Mouse (Mus musculus): ENCODE measurements around the gene Daam1. TPM values are rescaled to one million over a fixed set of nuclear protein-coding genes. Genes with fewer than 3 reads are reported as not detected.
"Not testable (repeated sequence)": the region's sequence is repeated elsewhere in the genome, so short reads cannot be mapped to it uniquely, and the experiment has no call there.

The Daam1 gene
- total RNA-seq, 2 experiments from 2014 or later, result 70.7 to 86.4 TPM

DNA sequence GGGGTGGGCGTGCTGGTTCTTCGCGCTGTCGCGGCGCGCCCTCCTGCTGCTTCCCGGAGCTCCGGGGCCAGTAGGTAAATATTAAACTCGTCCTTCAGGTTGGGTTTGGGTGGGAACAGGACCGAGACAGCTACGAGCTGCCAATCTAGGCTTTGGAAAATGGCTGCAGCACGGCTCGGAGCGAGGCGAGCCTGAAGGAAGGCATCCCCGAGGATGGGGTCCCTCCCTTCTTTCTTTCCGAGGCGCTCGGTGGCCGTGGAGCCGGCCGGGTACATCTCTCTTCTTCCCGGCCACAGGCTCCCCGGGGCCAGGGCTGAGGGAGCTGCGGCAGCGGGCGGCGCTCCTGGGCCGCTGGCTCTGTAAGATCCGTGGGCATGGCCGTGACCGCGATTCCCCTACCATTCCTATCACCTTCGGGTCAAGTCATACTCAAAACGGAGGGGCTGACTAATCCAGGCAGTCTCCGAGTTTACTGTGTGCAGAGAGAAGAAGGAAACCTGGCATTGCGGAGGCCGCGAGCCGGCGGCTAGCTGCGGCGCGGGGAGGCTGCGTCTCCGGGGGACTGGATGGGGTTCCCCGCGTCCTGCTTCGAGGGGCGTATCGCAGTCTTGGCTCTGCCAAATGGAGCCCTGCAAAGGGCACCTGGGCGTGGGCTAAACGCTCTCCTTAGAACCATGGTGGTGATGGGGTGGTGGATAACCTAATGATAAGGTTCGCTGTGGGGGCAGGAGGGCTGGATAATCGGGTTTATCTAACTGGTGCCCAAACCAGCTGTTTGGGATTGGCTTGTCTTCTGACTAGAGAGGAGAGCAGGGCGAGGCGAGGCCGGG lies 595 bp downstream of the Daam1 start:
- peak; percentile 67 to 69 for DNase-seq
- intact Hi-C loops (cut with DNase I), result loop anchor here (2.0 to 5.0 kb wide), 6 partner anchors 36 to 215 kb away; no protein-coding TSS in a partner anchor

DNA sequence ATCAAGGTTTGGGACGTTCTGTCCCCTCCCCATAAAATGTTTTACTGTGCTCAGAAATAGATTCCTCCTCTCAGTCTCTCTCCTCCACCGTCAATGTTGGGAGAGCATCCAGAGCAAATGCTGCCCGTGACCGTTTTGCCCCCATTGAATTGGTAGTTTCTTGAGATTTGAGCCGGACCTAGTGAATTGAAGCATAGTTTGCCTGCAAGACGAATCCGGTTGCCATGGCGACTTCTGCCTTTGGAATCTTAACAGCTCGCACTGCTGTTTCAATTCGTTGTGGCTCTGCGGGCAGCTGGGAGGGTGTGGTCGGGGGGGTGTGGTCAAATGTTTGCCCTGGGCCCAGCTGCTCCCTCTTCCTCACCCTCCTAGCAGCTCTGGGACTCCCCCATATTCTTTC lies 1.3 kb downstream of the Daam1 start:
- peak; percentile 75 to 77 for DNase-seq
- intact Hi-C loops (cut with DNase I), result loop anchor here (5.0 kb wide), 4 partner anchors 35 to 165 kb away; no protein-coding TSS in a partner anchor

DNA sequence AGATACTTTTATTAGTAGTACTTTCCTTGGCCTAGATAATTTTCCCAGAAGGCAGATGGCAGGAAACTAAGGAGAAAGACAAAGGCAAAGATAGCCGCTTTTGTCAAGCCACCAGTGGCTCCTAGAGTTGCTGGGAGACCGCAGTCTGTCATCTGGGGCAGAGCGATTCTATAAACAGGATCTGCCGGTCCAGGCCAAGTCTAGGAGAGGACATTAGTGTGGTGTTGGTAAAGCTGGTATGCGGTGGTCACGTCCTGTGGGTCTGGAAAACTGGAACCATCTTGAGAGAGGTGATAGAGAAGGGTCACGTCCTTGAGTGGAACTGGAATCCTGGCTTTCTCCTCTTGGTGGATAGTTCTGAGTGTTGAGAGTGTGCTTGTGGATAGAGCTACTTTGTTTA lies 3.2 kb downstream of the Daam1 start:
- intact Hi-C loops (cut with DNase I), result loop anchor here (5.0 kb wide), 4 partner anchors 33 to 163 kb away; no protein-coding TSS in a partner anchor
- DNase-seq, result peak; percentile 58 to 63

DNA sequence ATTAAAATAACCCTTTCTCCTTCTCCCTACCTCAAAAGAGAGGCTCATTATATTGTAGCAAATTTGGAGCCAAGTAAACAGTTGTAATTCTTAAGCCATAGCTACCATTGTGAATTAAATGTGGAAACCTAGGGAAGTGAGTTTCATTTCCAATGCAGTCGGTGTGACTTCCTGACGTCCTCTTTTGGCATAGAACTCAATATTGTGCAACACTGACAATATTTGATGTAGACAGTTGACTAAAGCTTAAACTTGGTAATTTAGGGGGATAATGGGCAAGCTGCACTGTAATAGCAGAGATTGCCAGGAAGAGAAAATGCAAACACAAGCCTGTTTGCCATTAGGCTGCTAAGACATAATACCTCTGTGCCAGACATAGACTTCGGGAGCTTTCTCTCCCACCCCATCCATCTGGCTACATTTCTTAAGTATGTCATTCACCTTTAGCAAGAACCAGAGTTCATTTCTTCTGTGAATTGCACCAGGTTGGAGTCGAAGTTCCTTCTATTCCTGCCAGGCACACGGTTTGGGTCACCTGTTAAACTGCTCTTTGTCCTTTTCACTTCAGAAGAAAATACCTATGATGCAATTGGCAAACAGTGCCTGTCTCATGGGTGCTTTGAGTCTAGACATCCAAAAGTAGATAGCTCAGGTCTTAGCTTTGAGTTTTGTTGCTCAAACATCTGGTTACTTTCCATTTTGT lies 5.2 kb downstream of the Daam1 start:
- no peak for DNase-seq
- intact Hi-C loops (cut with DNase I), result loop anchor here (2.0 kb wide), 1 partner anchor 19 kb away; no protein-coding TSS in a partner anchor

DNA sequence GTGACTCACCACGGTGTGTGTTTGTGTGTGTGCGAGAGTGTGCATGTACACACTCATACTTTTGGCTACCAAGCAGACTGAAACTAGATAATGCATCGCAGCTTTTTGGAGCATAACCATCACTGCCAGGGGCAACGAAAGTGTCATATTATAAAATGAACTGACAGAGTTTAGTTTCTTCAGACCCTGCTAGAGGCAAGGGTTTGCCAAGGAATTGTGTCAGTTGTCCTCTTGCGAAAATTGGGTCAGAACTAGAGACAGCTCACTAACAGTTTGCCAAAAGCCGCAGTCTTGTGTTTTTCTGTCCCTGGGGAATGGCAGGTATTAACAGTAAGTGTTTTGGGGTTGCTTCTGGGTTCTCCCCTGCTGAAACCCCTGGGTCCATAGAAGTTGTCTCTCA lies 5.9 kb downstream of the Daam1 start:
- intact Hi-C loops (cut with DNase I), result loop anchor here (2.0 kb wide), 1 partner anchor 18 kb away; no protein-coding TSS in a partner anchor
- DNase-seq, result no peak

DNA sequence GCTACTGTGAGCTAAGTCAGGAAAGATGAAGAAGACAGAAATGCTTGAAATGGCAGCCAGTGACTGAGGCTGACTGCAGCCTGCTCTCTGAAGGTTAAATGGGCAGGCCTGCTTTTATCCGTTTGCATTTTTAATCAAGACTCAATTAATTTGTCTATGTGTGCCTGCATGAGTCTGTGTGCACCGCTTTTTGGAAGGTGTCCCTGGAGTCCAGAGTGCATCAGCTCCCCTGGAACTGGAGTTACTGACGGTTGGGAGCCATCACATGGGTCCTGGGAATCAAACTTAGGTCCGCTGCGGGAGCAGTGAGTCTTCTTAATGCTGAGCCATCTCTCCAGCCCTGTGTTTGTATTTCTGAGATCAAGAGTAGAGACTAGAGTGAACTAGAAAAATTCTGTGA lies 6.7 kb downstream of the Daam1 start:
- no peak for DNase-seq
- intact Hi-C loops (cut with DNase I), result loop anchor here (2.0 kb wide), 1 partner anchor 17 kb away; no protein-coding TSS in a partner anchor

DNA sequence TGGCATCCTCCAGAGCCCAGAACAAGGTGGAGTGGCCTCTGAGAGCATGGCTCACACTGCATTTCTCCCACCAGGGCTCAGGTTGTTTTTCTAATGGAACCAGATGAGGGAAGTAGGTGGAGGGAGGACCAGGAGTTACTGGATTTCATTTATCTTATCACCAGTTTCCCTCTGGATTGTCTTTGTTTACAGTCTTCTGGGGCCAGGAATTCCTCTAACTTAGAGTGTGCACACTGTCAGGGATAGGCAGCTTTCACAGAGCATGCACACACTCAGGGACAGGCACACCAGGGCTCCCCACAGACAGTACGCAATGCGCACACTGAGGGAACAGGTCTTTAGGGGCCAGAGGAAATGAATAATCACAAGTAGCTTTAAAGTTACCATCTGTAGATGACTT lies 7.4 kb downstream of the Daam1 start:
- intact Hi-C loops (cut with DNase I), result no loop called here
- DNase-seq, result no peak

DNA sequence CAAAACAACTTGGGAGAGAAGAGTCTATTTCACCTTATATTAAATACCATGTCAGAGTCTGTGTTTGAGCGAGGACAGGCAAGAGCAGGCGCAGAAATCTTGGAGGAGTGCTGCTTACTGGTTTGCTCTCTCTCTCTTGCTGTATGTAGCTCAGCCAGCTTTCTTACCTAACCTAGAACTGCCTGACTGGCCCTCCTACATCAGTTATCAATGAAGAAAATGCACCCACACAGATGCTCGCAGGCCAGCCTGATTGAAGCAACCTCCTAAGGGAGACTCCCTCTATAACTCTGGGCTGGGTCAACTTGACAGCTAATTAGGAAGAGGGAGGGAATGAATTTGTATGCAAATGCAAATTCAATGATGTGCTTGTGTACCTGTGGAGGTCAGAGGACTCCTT lies 8.8 kb downstream of the Daam1 start:
- no peak for DNase-seq
- intact Hi-C loops (cut with DNase I), result no loop called here

DNA sequence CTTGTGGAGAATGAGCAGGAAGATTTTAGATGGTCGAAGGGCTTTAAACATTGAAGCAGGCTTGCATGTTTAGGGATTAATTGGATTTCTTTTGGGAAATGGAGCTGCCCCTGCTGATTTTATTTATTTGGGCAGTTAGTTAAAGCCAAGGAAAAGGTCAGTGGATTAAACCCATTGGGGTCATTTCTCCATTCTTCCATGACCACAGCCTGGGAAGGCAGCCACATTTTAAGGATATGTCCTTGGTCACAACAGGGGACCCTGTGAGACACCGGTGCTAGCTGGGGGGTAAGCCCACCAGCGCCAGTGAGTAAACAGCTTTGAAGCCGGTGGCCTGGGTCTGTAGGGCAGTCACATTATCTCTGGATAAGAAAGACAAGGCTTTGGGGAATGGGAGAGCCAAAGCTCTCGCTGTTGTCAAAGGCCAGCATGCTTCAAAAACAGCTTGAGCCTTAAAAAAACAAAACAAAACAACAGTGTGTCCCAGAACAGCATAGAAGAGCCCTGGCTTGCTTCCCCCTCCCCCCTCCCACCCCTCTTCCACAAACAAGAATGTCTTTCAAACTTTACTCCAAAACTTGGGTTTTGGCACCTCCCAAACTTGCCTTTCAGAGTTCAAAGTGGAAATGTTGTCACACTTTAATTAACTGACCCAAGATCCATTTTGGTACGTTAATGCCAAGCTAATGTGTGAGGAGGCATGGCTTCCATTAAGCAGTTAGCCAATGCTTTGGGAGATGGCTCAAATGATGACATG lies 9.7 kb downstream of the Daam1 start:
- no peak for DNase-seq
- intact Hi-C loops (cut with DNase I), result no loop called here

DNA sequence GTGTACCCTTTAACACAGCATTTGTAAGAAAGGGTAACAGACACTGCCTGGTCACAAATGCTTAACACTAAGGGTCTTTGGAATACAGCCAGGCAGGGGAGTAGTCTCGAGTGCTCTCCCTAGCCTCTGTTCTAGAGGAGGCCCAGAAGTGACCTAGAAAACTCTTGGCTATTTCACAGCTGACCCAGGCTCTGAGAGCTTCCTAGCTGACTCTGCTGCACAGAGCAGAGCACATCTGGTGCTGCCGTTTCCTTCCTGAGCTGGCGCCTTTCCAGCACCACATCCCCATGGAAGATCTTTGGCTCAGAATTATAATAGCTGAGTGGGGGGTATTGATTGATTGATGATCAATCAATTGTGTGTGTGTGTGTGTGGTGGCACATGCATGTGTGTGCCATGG lies 11.1 kb downstream of the Daam1 start:
- intact Hi-C loops (cut with DNase I), result loop anchor here (1.0 kb wide), 1 partner anchor 19 kb away; no protein-coding TSS in a partner anchor
- no peak for DNase-seq

DNA sequence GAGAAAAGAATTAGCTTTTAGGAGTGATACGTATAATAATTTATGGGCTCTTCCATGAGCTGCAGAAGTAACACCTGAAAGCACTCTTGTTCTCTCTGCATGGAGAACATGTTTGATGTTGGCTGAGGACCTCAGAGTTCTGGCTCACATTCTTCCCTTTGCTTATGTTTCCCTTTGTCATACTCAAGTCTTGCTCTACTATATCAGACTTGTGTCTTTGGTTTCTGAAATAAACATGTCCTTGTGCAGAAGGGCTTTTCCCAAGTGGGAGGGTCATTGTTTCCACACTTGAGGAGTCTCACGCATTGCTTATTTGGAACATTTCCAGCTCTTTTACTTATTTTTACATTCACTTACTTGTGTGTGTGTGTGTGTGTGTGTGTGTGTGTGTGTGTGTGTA lies 11.7 kb downstream of the Daam1 start:
- DNase-seq, result no peak
- intact Hi-C loops (cut with DNase I), result loop anchor here (1.0 kb wide), 1 partner anchor 19 kb away; no protein-coding TSS in a partner anchor

DNA sequence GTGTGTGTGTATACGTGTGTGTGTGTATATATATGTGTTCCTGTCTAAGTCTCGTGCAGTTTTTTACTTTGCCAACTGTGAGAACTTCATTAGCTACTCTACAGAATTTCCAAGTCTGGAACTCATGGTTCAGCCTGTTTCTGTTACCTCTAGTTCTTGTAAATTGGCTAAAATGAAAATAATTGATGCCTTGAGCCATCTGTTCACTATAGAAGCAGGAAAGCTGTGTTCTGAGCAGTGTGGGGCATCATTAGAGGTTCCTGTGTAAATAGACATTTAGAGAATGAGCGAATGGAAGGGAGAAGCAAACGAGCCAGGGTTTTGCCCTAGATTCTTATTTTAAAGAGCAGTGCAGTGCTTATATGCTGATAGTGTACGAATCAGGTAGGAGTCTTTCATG lies 14.6 kb downstream of the Daam1 start:
- intact Hi-C loops (cut with DNase I), result no loop called here
- DNase-seq, result no peak

DNA sequence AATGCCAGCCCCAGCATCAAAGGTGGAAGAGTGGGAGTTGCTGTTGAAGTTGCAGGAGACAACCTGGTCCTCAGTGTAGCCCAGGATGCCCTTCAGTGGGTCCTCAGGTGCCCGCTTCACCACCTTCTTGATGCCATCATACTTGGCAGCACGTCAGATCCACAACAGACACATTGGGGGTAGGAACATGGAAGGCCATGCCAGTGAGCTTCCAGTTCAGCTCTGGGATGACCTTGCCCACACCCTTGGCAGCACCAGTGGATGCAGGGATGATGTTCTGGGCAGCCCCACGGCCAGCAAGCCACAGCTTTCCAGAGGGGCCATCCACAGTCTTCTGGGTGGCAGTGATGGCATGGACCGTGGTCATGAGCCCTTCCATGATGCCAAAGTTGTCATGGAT lies 15.5 kb downstream of the Daam1 start:
- intact Hi-C loops (cut with DNase I); DNase-seq: not testable (repeated sequence)

DNA sequence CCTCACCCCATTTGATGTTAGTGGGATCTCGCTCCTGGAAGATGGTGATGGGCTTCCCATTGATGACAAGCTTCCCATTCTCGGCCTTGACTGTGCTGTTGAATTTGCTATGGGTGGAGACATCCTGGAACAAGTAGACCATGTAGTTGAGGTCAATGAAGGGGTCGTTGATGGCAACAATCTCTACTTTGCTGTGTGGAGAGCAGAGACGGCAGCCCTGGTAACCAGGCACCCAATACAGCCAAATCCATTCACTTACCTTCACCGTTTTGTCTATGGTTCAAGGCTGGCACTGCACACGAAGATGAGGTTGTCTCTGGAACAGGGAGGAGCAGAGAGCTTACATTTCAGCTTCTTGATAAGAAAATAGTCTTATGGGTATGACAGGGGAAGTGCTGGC lies 16.1 kb downstream of the Daam1 start:
- DNase-seq; intact Hi-C loops (cut with DNase I): not testable (repeated sequence)

DNA sequence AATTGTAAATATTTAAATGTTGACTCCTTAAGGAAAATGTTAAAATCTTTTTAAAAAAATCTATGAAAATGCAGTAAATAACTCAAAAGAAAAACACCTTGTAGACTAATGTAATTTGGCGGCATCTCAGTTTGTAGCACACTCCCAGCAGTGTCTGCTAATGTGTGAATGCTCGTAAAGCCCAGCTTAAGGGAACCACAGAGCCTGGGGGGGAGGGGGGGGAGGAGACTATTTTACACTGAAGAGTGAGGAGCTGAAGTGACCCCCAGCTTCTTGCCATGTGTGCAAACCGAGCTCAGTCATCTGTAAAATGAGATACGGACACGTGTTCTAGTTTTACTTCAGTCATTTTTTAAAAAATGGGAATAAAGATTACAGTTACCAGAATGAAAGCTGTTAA lies 16.7 kb downstream of the Daam1 start:
- intact Hi-C loops (cut with DNase I), result no loop called here
- DNase-seq, result no peak

DNA sequence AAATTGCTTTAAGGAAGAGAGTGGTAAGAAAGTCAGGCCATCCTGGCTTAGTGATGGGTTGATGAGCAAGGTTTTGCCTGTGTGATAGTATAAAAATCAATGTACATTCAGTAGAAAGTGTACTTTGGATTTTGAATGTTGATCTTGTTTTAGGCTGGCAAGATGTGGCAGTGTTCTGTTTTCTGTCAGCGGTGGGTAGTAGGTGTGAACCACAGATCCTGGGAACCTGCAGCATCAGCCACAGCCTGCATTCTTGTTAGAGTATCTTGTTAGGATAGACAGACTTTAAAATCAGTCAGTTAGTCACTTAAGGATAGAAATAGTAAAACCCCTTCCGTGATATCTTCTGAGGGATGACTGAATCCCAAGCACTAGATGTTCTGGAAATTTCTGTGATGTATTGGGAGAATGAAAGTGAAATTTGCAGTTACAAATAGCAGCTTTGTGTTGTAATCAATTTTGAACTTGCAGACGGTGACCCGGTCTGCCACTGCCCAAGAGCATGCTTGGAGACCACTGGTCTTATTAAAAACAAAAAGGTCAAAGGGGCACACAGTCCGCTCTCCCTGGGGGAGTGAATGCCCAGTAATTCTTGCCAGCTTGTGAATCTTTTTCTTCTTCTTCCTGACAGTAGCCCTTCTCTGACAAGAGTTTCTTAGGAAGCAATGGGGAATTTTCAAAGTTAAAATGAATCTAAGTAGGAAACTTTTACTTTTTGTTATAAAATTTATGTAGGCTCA lies 17.3 kb downstream of the Daam1 start:
- no peak for DNase-seq
- intact Hi-C loops (cut with DNase I), result no loop called here

DNA sequence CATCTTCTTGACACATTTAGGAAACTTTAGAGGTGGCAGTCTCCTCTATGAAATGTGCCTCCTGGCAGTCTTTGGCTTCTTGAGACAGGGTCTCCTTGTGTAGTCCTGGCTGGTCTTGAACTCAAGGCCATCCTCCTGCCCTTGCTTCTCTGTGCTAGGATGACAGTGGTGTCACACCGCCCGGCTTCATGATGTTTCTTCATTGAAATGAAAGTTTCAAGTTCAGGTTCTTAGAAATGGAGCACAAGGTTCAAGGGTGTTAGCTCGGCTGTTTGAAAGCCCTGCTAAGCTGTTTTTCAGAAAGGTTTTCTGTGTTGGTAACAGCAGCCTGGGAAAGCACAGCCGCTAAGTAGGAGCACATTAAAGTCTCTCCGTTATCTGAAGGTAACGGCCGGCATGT lies 18.2 kb downstream of the Daam1 start:
- intact Hi-C loops (cut with DNase I), result no loop called here
- DNase-seq, result no peak

DNA sequence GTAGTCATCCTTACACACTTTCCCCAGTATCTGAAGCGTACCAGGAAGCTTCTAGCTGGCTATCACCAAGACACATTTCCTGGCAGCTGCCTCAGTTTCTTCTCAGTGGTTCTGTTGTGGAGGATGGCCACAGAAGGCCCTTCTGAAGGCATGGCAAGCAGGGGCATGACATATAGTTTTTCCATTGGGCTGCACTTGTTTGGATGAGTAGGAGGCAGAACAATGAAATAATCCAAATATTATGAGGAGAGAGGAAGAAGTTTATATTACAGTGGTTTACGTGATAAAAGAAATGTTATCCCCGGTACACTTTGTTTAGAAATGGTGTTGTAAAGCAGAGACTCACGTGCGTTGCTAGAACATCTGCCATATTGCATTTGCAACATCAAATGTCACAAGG lies 19.3 kb downstream of the Daam1 start:
- intact Hi-C loops (cut with DNase I), result no loop called here
- no peak for DNase-seq

DNA sequence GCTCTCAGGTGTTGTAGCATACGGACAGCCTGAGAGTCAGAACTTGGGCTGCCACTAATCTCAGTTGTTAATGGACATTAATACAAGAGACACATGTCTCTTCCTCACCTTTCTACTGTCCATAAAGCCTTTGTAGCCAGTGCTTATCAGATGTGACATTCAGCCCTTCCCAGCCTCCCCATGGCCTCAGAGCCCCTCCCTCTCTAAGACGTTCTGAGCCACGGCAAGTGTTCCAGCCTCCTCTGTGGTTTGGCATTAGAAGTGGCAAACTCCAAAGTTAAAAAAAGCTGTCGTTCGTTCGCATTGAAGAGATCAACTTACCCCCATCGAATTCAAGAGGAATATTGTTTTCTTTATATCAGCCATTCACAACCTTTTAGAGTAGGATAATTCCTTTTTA lies 21.8 kb downstream of the Daam1 start:
- intact Hi-C loops (cut with DNase I), result no loop called here
- no peak for DNase-seq

DNA sequence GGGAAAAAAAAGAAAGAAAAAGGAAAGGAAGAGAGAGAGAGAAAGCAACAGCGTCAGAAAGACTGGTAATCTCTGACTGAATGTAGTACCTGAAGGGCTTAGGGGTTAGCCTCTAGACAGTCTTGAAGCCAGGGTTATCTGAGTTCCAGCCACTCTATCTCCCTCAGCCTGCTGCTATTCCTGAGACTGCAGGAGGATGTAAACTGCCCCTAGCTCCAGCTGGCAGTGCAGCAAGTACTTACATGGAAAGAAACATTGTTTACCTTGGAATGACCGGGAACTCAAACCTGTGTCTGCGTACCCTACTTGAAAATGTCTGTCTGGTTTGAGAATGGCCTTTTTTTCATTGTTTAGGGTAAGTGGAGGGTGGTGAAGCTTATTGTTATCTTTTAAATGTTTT lies 22.8 kb downstream of the Daam1 start:
- intact Hi-C loops (cut with DNase I), result loop anchor here (2.0 kb wide), 1 partner anchor 17 kb away; no protein-coding TSS in a partner anchor
- no peak for DNase-seq

Data from heart, postnatal 10 days (tissue).